Mouse (Mus musculus) frontal cortex, postnatal 36 days (tissue): ENCODE results near the gene Gm20835.
"Not testable (repeated sequence)": the region's sequence is repeated elsewhere in the genome, so short reads cannot be mapped to it uniquely, and the experiment has no call there.

Source experiments
- DNase-seq, 2 experiments: peaks; one replicate each; pipeline ENCODE4 v3.0.0; 2022; ENCODE audit warnings: low spot score in 2 of 2

The Gm20835 gene

GRCm38 (mm10) chrY:36735190-36735589 lies at the start of gene Gm20835:
Gm20835 (minus strand) TSS chrY:36735290.
- not testable (repeated sequence) for DNase-seq
